Comparison of ENCODE assay signal across 25 mouse cellular contexts in genomic region chr9:42721146-42721545, GRCm38 (mm10).
DNase-seq lines count a peak whose midpoint lies in the region; ATAC-seq and TF ChIP-seq lines count a peak whose summit lies in the region.
"Had no signal": no experiment of that assay in that cellular context is flagged by ENCODE, and none has a peak within 500 bp of the region (broad histone marks: within the 10 kb centered on the region; RNA-seq: fewer than 3 reads in every experiment).

No protein-coding gene starts in this region.

- no peaks in the 10 kb centered on the region for H3K36me3 ChIP-seq in hindbrain, postnatal 0 days (ENCODE audit: insufficient read depth, low read length)
- H3K36me3 ChIP-seq in hindbrain, embryonic 11.5 days (ENCODE audit: control insufficient read depth, insufficient read depth, low read length) = no peaks in the 10 kb centered on the region
- no peaks in the 10 kb centered on the region for H3K36me3 ChIP-seq in kidney, embryonic 16.5 days (ENCODE audit: insufficient read depth, low read length)
- no peaks in the 10 kb centered on the region for H3K36me3 ChIP-seq in liver, embryonic 14.5 days (replicated peaks; ENCODE audit: control insufficient read depth, insufficient read depth, low read depth)
- H3K36me3 ChIP-seq in liver, embryonic 12.5 days = no peaks in the 10 kb centered on the region
- H3K36me3 ChIP-seq: embryonic facial prominence, embryonic 12.5 days; forebrain, embryonic 12.5 days; forebrain, embryonic 15.5 days; heart, embryonic 12.5 days; heart, embryonic 15.5 days; hindbrain, embryonic 10.5 days had no signal

- H3K4me1 ChIP-seq in hindbrain, postnatal 0 days (ENCODE audit: insufficient read depth, low read length) = no peaks in the 10 kb centered on the region
- H3K4me1 ChIP-seq in hindbrain, embryonic 11.5 days (replicated peaks; ENCODE audit: control insufficient read depth, insufficient read depth, low read length) = 0 out of 2 replicates have a peak, but pooled peaks cover 2% of the 10 kb centered on the region
- H3K4me1 ChIP-seq in kidney, embryonic 16.5 days (ENCODE audit: insufficient read depth, low read length) = peaks cover 44% of the 10 kb centered on the region
- H3K4me1 ChIP-seq in liver, embryonic 14.5 days (replicated peaks; ENCODE audit: control insufficient read depth in 2 of 2, insufficient read depth in 2 of 2, low read length in 1 of 2) = peaks cover 0 to 1% of the 10 kb centered on the region in 2 experiments; a peak in 2 of 4 replicates
- no peaks in the 10 kb centered on the region for H3K4me1 ChIP-seq in liver, embryonic 12.5 days
- H3K4me1 ChIP-seq: forebrain, embryonic 15.5 days; heart, embryonic 12.5 days; heart, embryonic 15.5 days had no signal

- no peaks in the 10 kb centered on the region for H3K27me3 ChIP-seq in hindbrain, postnatal 0 days (ENCODE audit: insufficient read depth, low read length)
- H3K27me3 ChIP-seq in hindbrain, embryonic 11.5 days (ENCODE audit: control insufficient read depth, insufficient read depth, low read length) = no peaks in the 10 kb centered on the region
- H3K27me3 ChIP-seq in kidney, embryonic 16.5 days (ENCODE audit: insufficient read depth, low read length) = no peaks in the 10 kb centered on the region
- H3K27me3 ChIP-seq in liver, embryonic 14.5 days (ENCODE audit: control insufficient read depth, insufficient read depth, low read length) = no peaks in the 10 kb centered on the region
- H3K27me3 ChIP-seq in liver, embryonic 12.5 days (replicated peaks) = no peaks in the 10 kb centered on the region
- H3K27me3 ChIP-seq: embryonic facial prominence, embryonic 12.5 days; forebrain, embryonic 12.5 days; forebrain, embryonic 15.5 days; heart, embryonic 15.5 days had no signal

- DNase-seq in cerebellum, postnatal 10 days = peak; percentile 53 to 54
- no peak for DNase-seq in cerebellum, adult 8-10 months
- DNase-seq in hindbrain, postnatal 0 days (ENCODE audit: low spot score) = no peak
- DNase-seq in hindbrain, embryonic 11.5 days (ENCODE audit: low spot score) = no peak
- no peak for DNase-seq in kidney, adult 8-10 months
- DNase-seq in liver, embryonic 14.5 days (ENCODE audit: low read depth in 3 of 3, low spot score in 3 of 3) = no peak
- DNase-seq: adrenal gland, adult 8-10 months; adrenal gland, postnatal 25 days; cerebellum, adult 11-12 months; cerebellum, adult 9-11 months; gastrocnemius, postnatal 25 days; heart, adult 18-20 months; heart, postnatal 10 days; heart, postnatal 36 days had no signal

- no peak for TF ChIP-seq EP300 in liver, embryonic 14.5 days (IDR thresholded peaks at IDR 0.05; ENCODE audit: low read depth)

- no peak for ATAC-seq in hindbrain, postnatal 0 days
- no peak for ATAC-seq in hindbrain, embryonic 11.5 days (ENCODE audit: low FRiP score)
- no peak for ATAC-seq in kidney, embryonic 16.5 days (ENCODE audit: low FRiP score, low TSS enrichment)
- no peak for ATAC-seq in liver, embryonic 14.5 days (ENCODE audit: insufficient read depth)
- no peak for ATAC-seq in liver, embryonic 12.5 days
- ATAC-seq: activated CD4-positive, CD25-positive, alpha-beta regulatory T cell, adult 4 months; forebrain, embryonic 15.5 days had no signal

- TF ChIP-seq CTCF in hindbrain, postnatal 0 days (IDR thresholded peaks at IDR 0.05; ENCODE audit: low read depth) = 0 out of 2 replicates have a peak, but pooled peaks have one; percentile 5
- TF ChIP-seq CTCF in liver, embryonic 14.5 days (IDR thresholded peaks at IDR 0.05; ENCODE audit: low read depth) = 0 out of 2 replicates have a peak, but pooled peaks have one; percentile 4

- no peak overlapping the region for H3K4me3 ChIP-seq in hindbrain, postnatal 0 days (ENCODE audit: low read length)
- no peak overlapping the region for H3K4me3 ChIP-seq in hindbrain, embryonic 11.5 days (ENCODE audit: low read depth, low read length)
- no peak overlapping the region for H3K4me3 ChIP-seq in kidney, embryonic 16.5 days (ENCODE audit: low read length)
- no peak overlapping the region for H3K4me3 ChIP-seq in liver, embryonic 14.5 days (ENCODE audit: insufficient read depth in 1 of 2, low read depth in 2 of 2, low read length in 2 of 2)
- no peak overlapping the region for H3K4me3 ChIP-seq in liver, embryonic 12.5 days
- H3K4me3 ChIP-seq: embryonic facial prominence, embryonic 12.5 days; erythroblast, embryonic 14.5 days; forebrain, embryonic 12.5 days; forebrain, embryonic 15.5 days; heart, embryonic 12.5 days; heart, embryonic 15.5 days; hindbrain, embryonic 10.5 days had no signal

- no peaks in the 10 kb centered on the region for H3K9me3 ChIP-seq in hindbrain, postnatal 0 days (ENCODE audit: low read length)
- H3K9me3 ChIP-seq in hindbrain, embryonic 11.5 days (ENCODE audit: control insufficient read depth, low read length) = no peaks in the 10 kb centered on the region
- no peaks in the 10 kb centered on the region for H3K9me3 ChIP-seq in kidney, embryonic 16.5 days (ENCODE audit: low read length)
- H3K9me3 ChIP-seq in liver, embryonic 14.5 days (ENCODE audit: control insufficient read depth, low read length) = no peaks in the 10 kb centered on the region
- no peaks in the 10 kb centered on the region for H3K9me3 ChIP-seq in liver, embryonic 12.5 days (replicated peaks)
- H3K9me3 ChIP-seq: embryonic facial prominence, embryonic 12.5 days; forebrain, embryonic 12.5 days; forebrain, embryonic 15.5 days; heart, embryonic 12.5 days; heart, embryonic 15.5 days; hindbrain, embryonic 10.5 days had no signal

- no peak overlapping the region for H3K4me2 ChIP-seq in hindbrain, postnatal 0 days (ENCODE audit: low read depth, low read length)
- no peak overlapping the region for H3K4me2 ChIP-seq in hindbrain, embryonic 11.5 days (replicated peaks; ENCODE audit: low read depth, low read length)
- no peak overlapping the region for H3K4me2 ChIP-seq in kidney, embryonic 16.5 days (replicated peaks; ENCODE audit: low read depth, low read length)
- H3K4me2 ChIP-seq in liver, embryonic 14.5 days (ENCODE audit: low read depth) = no peak overlapping the region
- H3K4me2 ChIP-seq in liver, embryonic 12.5 days = no peak overlapping the region
- H3K4me2 ChIP-seq: embryonic facial prominence, embryonic 12.5 days; forebrain, embryonic 12.5 days; forebrain, embryonic 15.5 days; heart, embryonic 12.5 days; heart, embryonic 15.5 days; hindbrain, embryonic 14.5 days had no signal

- H3K9ac ChIP-seq in hindbrain, postnatal 0 days (replicated peaks; ENCODE audit: low read length) = no peak overlapping the region
- no peak overlapping the region for H3K9ac ChIP-seq in hindbrain, embryonic 11.5 days (ENCODE audit: low read depth, low read length)
- H3K9ac ChIP-seq in kidney, embryonic 16.5 days (replicated peaks; ENCODE audit: low read length) = no peak overlapping the region
- H3K9ac ChIP-seq in liver, embryonic 14.5 days (replicated peaks) = no peak overlapping the region
- no peak overlapping the region for H3K9ac ChIP-seq in liver, embryonic 12.5 days
- H3K9ac ChIP-seq: embryonic facial prominence, embryonic 12.5 days; forebrain, embryonic 12.5 days; forebrain, embryonic 15.5 days; heart, embryonic 12.5 days; heart, embryonic 15.5 days; hindbrain, embryonic 14.5 days had no signal

- no peak overlapping the region for H3K27ac ChIP-seq in hindbrain, postnatal 0 days
- no peak overlapping the region for H3K27ac ChIP-seq in hindbrain, embryonic 11.5 days (ENCODE audit: low read depth, low read length)
- H3K27ac ChIP-seq in kidney, embryonic 16.5 days (ENCODE audit: low read length) = peak overlapping the region; percentile 88
- no peak overlapping the region for H3K27ac ChIP-seq in liver, embryonic 14.5 days
- no peak overlapping the region for H3K27ac ChIP-seq in liver, embryonic 12.5 days
- H3K27ac ChIP-seq: embryonic facial prominence, embryonic 12.5 days; forebrain, embryonic 12.5 days; forebrain, embryonic 15.5 days; heart, embryonic 15.5 days; hindbrain, embryonic 10.5 days; hindbrain, embryonic 14.5 days had no signal

- 64% methylated on average over 4 of the region's 4 CpGs for WGBS in hindbrain, postnatal 0 days
- 87% methylated on average over 4 of the region's 4 CpGs for WGBS in hindbrain, embryonic 11.5 days
- 74% methylated on average over 4 of the region's 4 CpGs for WGBS in kidney, embryonic 16.5 days
- WGBS in liver, embryonic 14.5 days (ENCODE audit: insufficient replicate concordance) = 68% methylated on average over 4 of the region's 4 CpGs
- WGBS in liver, embryonic 12.5 days (ENCODE audit: insufficient replicate concordance) = 68% methylated on average over 4 of the region's 4 CpGs

Comparison
In these comparisons a context has a peak if more than half of its experiments do, and no peak if none do; other contexts are left out.
1. DNase-seq: peak in cerebellum, postnatal 10 days (2 of 2); none in cerebellum, adult 8-10 months (single experiment), hindbrain, postnatal 0 days (single experiment), hindbrain, embryonic 11.5 days (single experiment), kidney, adult 8-10 months (0 of 2) and liver, embryonic 14.5 days (0 of 3).